Mouse (Mus musculus): ENCODE measurements around the gene Zc3hav1l.
A peak's percentile ranks its signal among the peaks of the same experiment; 100 is the strongest.

The Zc3hav1l gene

DNA sequence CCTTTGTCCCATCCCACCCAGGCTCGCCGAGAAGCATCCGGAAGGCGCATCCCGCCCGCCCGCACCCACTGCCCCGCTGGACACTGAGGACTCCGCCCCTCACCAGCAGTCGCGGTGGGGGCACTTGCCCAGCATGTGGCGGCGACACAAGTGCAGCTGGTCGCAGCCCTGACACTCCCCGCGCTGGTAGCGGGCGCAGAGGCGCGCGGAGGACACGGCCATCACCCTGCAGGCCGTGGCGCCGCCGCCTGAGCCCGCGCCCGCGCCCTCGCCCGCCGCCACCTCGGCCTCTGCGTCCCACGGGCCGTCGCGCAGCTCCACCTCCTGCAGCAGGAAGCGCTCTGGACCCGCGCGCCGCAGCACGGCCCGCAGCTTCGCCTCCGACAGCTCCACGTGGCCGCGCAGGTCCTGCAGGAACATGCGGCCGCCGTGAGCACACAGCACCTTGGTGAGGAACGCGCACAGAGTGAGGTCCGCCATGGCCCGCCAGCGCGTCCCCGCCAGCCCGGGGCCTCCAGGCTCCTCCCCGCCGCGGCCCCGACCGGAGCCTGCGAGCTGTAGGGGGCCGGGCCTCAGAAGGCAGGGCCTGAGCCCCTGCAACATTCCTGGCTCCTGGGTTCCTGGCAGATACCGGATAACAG, at the start of gene Zc3hav1l:
Gene Zc3hav1l (minus strand): TSS at position 499 of the 641 bp plus-strand sequence.
- peak; percentile 67 for DNase-seq (ENCODE audit: low read depth)

- DNase-seq (ENCODE audit: low read depth): peak; percentile 71
Measured at GRCm38 (mm10) chr6:38347875-38348274, 48.8 kb upstream of the Zc3hav1l start.

- peak; percentile 94 for DNase-seq (ENCODE audit: low read depth)
Measured at GRCm38 (mm10) chr6:38345796-38346195, 46.7 kb upstream of the Zc3hav1l start.

DNA sequence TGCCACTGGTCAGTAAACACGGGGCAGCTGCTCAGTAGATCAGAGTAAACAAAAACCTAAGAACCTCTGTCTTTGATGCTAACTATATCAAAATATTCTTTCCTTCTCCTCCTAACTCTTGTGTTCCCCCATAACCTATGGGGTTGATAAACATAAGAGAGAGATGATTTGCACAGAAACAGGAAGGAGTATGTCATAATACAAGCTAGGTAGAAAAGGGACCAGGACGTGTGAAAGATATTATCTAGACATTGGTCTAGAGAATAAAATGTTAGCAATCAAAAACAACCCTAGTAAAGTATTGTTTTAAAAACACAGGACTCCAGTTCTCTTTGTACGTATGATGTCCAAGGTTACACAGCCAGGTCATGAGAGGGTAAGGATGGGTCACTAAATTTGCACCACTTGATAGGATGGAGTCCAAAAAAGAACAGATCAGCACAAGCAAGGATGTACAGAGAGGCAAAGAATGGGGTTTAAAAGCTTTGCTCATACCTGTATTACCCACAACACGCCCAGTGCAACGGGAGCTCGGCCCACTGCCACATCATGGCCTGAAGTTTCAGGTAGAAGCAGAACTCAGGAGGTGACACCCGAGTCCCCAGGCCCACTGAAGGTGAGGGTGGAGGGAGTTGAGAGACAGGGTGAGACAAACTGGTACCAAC, 45.1 kb upstream of the Zc3hav1l start:
- DNase-seq (ENCODE audit: low read depth): peak; percentile 81

DNA sequence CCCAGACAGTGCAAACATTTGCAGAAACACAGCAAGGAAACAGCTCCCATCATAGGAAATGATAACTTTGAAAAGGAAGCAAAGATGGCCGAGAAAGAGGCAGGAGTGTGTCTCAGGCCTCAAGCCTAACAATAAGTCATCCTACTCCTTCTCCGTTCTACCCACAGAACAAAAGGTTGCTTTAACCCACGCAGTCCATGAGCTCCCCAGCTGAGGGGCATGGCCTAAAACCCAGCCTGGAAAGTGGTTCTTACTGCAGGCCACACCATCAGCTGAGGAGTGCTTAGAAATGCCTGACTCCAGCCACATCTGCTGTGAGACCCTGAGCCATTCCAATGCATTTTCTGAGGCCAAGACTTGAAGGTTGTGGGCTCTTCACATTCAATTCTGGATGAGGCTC, 44.5 kb upstream of the Zc3hav1l start:
- no peak for DNase-seq (ENCODE audit: low read depth)

GRCm38 (mm10) chr6:38342666-38342992, 43.6 kb upstream of the Zc3hav1l start:
- no peak for DNase-seq (ENCODE audit: low read depth)

- DNase-seq (ENCODE audit: low read depth): peak; percentile 93
Measured at GRCm38 (mm10) chr6:38341751-38342665, 42.9 kb upstream of the Zc3hav1l start.

DNA sequence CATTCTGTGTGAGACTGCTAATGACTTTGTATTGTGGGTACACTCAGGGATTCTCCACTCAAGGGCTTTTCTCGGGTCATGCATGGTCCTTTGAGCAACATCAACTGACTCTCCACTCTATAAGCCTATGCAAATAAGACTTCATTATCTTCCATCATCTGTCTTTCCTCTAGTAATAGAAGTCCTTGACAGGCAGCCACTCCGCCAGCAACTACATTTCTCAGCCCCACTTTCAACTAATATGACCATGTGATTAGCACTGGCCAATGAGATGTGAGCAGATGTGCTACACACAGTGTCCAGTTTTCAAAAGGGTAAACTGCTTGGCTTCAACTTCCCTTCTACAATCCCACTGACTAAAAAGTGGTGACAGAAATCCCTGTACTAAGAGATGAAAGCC, 40.0 kb upstream of the Zc3hav1l start:
- no peak for DNase-seq (ENCODE audit: low read depth)

DNA sequence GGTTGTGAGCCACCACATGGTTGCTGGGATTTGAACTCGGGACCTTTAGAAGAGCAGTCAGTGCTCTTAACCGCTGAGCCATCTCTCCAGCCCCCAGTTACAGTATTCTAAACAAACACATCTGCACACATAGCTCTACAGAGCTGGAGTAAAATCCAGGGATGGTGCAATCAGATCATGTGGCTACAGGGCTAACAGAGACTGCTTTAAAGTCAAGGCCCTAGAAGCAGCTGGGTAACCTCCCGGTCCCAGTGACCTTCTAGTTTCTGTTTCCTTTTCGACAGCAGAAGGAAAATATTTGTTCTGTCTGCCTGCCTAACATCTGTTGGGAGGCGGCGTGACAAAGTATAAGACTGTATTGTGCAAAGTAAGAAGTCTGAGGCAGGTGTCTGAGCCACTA, 38.9 kb upstream of the Zc3hav1l start:
- peak; percentile 79 for DNase-seq (ENCODE audit: low read depth)

DNA sequence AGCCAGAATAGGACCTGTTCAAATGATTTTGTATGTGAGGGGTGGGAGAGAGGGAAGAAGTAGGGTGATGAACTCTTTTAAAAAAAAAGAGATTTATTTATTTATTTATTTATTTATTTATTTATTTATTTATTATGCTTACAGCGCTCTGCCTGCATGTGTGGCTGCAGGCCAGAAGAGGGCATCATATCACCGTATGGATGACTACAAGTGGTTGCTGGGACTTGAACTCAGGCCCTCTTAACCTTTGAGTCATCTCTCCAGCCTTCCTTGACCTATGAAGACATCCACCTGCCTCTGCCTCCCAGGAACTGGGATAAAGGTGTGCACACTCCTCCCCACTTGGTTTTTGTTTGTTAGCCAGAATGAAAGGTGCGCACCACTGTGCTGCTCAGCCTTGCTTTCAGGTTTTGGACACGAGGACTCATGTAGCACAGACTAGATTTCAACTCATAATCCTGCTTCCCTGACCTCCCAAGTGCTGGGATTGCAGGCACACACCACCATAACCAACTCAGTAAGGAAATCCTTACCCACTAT, 38.2 kb upstream of the Zc3hav1l start:
- peak; percentile 61 for DNase-seq (ENCODE audit: low read depth)

DNA sequence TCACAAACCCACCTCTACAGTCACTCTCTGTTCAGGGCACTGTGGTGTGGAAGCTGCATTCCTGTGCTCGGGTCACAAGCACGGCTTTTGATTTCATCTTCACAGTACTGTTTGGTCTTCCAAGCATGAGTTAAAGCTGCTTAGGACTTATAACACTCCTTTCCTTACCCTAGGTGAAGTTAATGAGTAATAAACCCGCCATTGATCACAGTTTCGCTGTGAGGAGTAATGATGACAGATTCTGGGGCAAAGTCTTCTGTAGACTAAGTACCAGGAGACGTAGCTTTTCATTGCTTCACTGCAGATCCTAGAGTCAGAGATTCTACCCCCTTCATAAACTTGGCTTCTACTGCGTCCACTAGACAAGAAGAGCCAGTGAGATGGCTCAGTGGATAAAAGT, 36.2 kb upstream of the Zc3hav1l start:
- no peak for DNase-seq (ENCODE audit: low read depth)

- DNase-seq (ENCODE audit: low read depth): peak; percentile 78
Measured at GRCm38 (mm10) chr6:38326596-38326995, 27.5 kb upstream of the Zc3hav1l start.

DNA sequence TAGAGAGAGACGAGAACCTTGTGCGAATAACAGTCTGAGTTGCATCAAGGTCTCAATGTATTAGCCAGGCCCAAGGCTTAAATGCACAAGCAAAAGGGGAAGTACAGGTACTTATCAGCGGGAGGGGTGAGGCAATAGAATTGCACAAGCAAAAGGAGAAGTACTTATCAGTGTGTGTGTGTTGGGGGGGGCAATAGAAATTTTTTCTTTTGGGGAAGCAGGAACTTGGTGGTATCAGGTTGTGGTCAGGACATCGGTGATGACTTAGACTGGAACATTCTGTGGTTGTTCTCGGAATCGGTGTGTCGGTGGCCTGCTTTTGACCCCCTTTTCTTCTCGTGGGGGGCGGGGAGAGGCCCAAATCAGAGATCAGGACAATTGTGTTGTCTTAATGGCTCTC, 21.6 kb upstream of the Zc3hav1l start:
- peak; percentile 71 for DNase-seq (ENCODE audit: low read depth)

DNA sequence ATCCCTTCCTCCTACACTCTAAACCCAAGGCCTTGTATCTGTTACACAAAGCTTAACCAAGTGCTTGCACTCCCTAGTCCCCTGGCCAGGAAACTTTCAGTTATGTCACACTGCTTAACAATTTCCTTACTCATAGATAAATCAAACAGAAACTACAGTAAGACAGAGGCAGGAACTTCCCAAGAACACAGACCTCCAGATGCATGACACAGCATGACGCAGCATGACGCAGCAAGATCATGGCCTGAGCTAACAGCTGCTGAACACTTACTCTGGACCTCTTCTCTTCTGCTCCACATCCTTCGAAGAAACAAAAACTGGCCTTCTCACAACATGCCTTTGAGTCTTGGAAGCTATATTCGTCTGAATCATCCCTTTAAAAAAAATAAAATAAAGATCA, 17.0 kb upstream of the Zc3hav1l start:
- DNase-seq (ENCODE audit: low read depth): no peak

DNA sequence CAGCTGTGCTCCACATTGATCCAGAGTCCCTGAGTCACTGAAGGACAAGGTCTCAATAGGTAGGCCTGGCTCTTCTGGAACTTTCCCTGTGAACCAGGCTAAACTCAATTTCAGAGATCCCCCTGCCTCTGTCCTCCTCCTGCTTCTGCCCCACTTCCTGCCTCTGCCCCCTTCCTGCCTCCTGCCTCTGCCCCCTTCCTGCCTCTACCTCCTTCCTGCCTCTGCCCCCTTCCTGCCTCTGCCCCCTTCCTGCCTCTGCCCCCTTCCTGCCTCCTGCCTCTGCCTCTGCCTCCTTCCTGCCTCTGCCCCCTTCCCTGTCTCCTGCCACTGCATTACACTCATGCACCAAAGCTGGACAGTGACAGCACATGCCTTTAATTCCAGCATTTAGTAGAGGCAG, 10.7 kb upstream of the Zc3hav1l start:
- DNase-seq (ENCODE audit: low read depth): no peak

DNA sequence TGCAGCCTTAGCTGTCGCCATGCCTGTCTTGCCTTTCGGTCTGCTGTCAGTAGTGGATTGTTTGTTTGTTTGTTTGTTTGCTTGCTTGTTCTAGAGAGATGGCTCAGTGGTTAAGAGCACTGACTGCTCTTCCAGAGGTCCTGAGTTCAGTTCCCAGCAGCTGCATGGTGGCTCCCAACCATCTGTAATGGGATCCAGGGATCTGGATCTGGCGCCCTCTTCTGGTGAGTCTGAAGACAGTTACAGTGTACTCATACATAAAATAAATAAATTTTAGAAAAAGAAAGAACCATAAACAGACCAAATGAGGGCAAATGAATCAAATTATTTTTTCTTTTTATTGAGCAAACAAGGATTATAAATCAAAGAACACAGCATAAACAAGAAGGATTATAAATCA, 5.9 kb upstream of the Zc3hav1l start:
- peak; percentile 61 for DNase-seq (ENCODE audit: low read depth)

GRCm38 (mm10) chr6:38298246-38298635, 818 bp downstream of the Zc3hav1l start:
- peak; percentile 39 for DNase-seq (ENCODE audit: low read depth)

- DNase-seq (ENCODE audit: low read depth): peak; percentile 21
Measured at GRCm38 (mm10) chr6:38297580-38298245, 1.3 kb downstream of the Zc3hav1l start.

- no peak for DNase-seq (ENCODE audit: low read depth)
Measured at GRCm38 (mm10) chr6:38293708-38294107, 5.4 kb downstream of the Zc3hav1l start.

- DNase-seq (ENCODE audit: low read depth): no peak
Measured at GRCm38 (mm10) chr6:38292871-38293646, 6.0 kb downstream of the Zc3hav1l start.

- no peak for DNase-seq (ENCODE audit: low read depth)
Measured at GRCm38 (mm10) chr6:38284422-38284821, 14.6 kb downstream of the Zc3hav1l start.

All from induced T-regulatory cell, adult 2 months (primary cell).